Mouse (Mus musculus) C2C12 (cell line): ENCODE measurements around the gene Ldha. TPM values are rescaled to one million over a fixed set of nuclear protein-coding genes. Genes with fewer than 3 reads are reported as not detected.

Experiments used
- H3K27me3 ChIP-seq: one replicate; pipeline ENCODE4 v1.6.1; 2011; ENCODE audit not compliant: control insufficient read depth, insufficient read depth, insufficient read length
- H3K36me3 ChIP-seq: one replicate; pipeline ENCODE4 v1.6.1; 2011; ENCODE audit not compliant: control insufficient read depth, insufficient read depth
- H3K4me3 ChIP-seq: one replicate; pipeline ENCODE4 v1.5.1; 2011; ENCODE audit warnings: mild to moderate bottlenecking, control low read depth; ENCODE audit not compliant: poor library complexity, insufficient read depth, severe bottlenecking
- H3K79me2 ChIP-seq: one replicate; pipeline ENCODE4 v1.6.1; 2011; ENCODE audit not compliant: control insufficient read depth, insufficient read depth
- H3K79me3 ChIP-seq: one replicate; pipeline ENCODE4 v1.6.1; 2011; ENCODE audit warnings: low read depth, control low read depth
- H3ac ChIP-seq: one replicate; pipeline ENCODE3; 2011; ENCODE audit warnings: low read depth; ENCODE audit not compliant: control insufficient read depth, insufficient read length
- CEBPB ChIP-seq: IDR thresholded peaks from one replicate; pipeline ENCODE4 v1.6.1; 2011; ENCODE audit warnings: low read depth, mild to moderate bottlenecking, control low read depth, moderate library complexity
- CTCF ChIP-seq: IDR thresholded peaks from one replicate; pipeline ENCODE4 v1.5.1; 2011; ENCODE audit not compliant: control insufficient read depth, insufficient read depth, insufficient read length
- FOSL1 ChIP-seq: IDR thresholded peaks from one replicate; pipeline ENCODE4 v1.8.0; 2011; ENCODE audit warnings: mild to moderate bottlenecking, low read length; ENCODE audit not compliant: poor library complexity, insufficient read depth, severe bottlenecking
- MAX ChIP-seq: IDR thresholded peaks from one replicate; pipeline ENCODE4 v1.6.1; 2011; ENCODE audit warnings: mild to moderate bottlenecking, control low read depth
- MYOD1 ChIP-seq: IDR thresholded peaks from one replicate; pipeline ENCODE4 v1.6.1; 2011; ENCODE audit warnings: low read depth; ENCODE audit not compliant: control insufficient read depth, insufficient read length
- MYOG ChIP-seq: IDR thresholded peaks from one replicate; pipeline ENCODE4 v1.6.1; 2011; ENCODE audit not compliant: control insufficient read depth, insufficient read length; ENCODE audit errors: extremely low read depth
- USF1 ChIP-seq: IDR thresholded peaks from one replicate; pipeline ENCODE4 v1.6.1; 2011; ENCODE audit warnings: low read depth, mild to moderate bottlenecking, control low read depth, moderate library complexity
- polyA plus RNA-seq: library from polyadenylated mRNA; unstranded; fragments of >200 nt; fragmentation: generic; extraction: Trizol; gene quantifications from one replicate; pipeline ENCODE4 v1.2.1, GENCODE M21; 2012; ENCODE audit warnings: missing spikeins

Ldha gene
- polyA plus RNA-seq, 1 experiment = 2,062 TPM

GRCm38 (mm10) chr7:46839861-46840260, 1.4 kb upstream of the Ldha start:
- H3K79me2 ChIP-seq = no peaks in the 10 kb centered on the region
- no peaks in the 10 kb centered on the region for H3K36me3 ChIP-seq
- H3K27me3 ChIP-seq = no peaks in the 10 kb centered on the region
- TF ChIP-seq MYOG = no peak
- TF ChIP-seq USF1 = no peak
- no peak for TF ChIP-seq FOSL1
- TF ChIP-seq CEBPB = no peak
- TF ChIP-seq MAX = no peak
- TF ChIP-seq MYOD1 = no peak
- TF ChIP-seq CTCF = no peak
- H3ac ChIP-seq = no peak overlapping the region
- H3K79me3 ChIP-seq = no peaks in the 10 kb centered on the region
- H3K4me3 ChIP-seq = no peak overlapping the region

- no peak for TF ChIP-seq MAX
- TF ChIP-seq CTCF = no peak
- no peak for TF ChIP-seq MYOG
- TF ChIP-seq FOSL1 = no peak
- TF ChIP-seq MYOD1 = no peak
- no peak for TF ChIP-seq USF1
- TF ChIP-seq CEBPB = no peak
- H3K36me3 ChIP-seq = no peaks in the 10 kb centered on the region
- H3K79me3 ChIP-seq = no peaks in the 10 kb centered on the region
- H3K27me3 ChIP-seq = no peaks in the 10 kb centered on the region
- no peak overlapping the region for H3K4me3 ChIP-seq
- peaks cover 3% of the 10 kb centered on the region for H3K79me2 ChIP-seq
- H3ac ChIP-seq = no peak overlapping the region
Measured at GRCm38 (mm10) chr7:46840326-46840725, 949 bp upstream of the Ldha start.

- H3K4me3 ChIP-seq = no peak overlapping the region
- H3K79me2 ChIP-seq = peaks cover 23% of the 10 kb centered on the region
- H3ac ChIP-seq = no peak overlapping the region
- H3K79me3 ChIP-seq = peaks cover 15% of the 10 kb centered on the region
- H3K36me3 ChIP-seq = no peaks in the 10 kb centered on the region
- H3K27me3 ChIP-seq = no peaks in the 10 kb centered on the region
- TF ChIP-seq MAX (no peak), CTCF (no peak), CEBPB (no peak), MYOG (no peak), FOSL1 (no peak), MYOD1 (no peak), USF1 (no peak)
Measured at GRCm38 (mm10) chr7:46842278-46842677, 1.0 kb downstream of the Ldha start.

GRCm38 (mm10) chr7:46843576-46843975, 2.3 kb downstream of the Ldha start:
- peaks cover 27% of the 10 kb centered on the region for H3K79me3 ChIP-seq
- H3K27me3 ChIP-seq = no peaks in the 10 kb centered on the region
- H3ac ChIP-seq = no peak overlapping the region
- TF ChIP-seq CEBPB (no peak), MYOD1 (no peak), FOSL1 (no peak), CTCF (no peak), USF1 (no peak), MAX (no peak), MYOG (no peak)
- H3K36me3 ChIP-seq = peaks cover 12% of the 10 kb centered on the region
- no peak overlapping the region for H3K4me3 ChIP-seq
- peaks cover 36% of the 10 kb centered on the region for H3K79me2 ChIP-seq

GRCm38 (mm10) chr7:46845211-46845977, 4.1 kb downstream of the Ldha start:
- H3K36me3 ChIP-seq = peaks cover 29% of the 10 kb centered on the region
- peak overlapping the region; percentile 72 for H3K4me3 ChIP-seq
- TF ChIP-seq USF1 (peak; percentile 47), MYOD1 (no peak), MAX (peak; percentile 91)
- H3K27me3 ChIP-seq = no peaks in the 10 kb centered on the region
- peak overlapping the region; percentile 70 for H3ac ChIP-seq
- peaks cover 30% of the 10 kb centered on the region for H3K79me3 ChIP-seq
- H3K79me2 ChIP-seq = peaks cover 53% of the 10 kb centered on the region

GRCm38 (mm10) chr7:46845978-46846485, 4.8 kb downstream of the Ldha start:
- Histone ChIP-seq H3K4me3 (peak overlapping the region; percentile 72), H3K27me3 (no peaks in the 10 kb centered on the region), H3K36me3 (peaks cover 35% of the 10 kb centered on the region), H3K79me2 (peaks cover 53% of the 10 kb centered on the region), H3ac (peak overlapping the region; percentile 70), H3K79me3 (peaks cover 30% of the 10 kb centered on the region)
- TF ChIP-seq CTCF = no peak
- no peak for TF ChIP-seq MAX
- TF ChIP-seq CEBPB = no peak
- no peak for TF ChIP-seq FOSL1
- no peak for TF ChIP-seq MYOD1
- TF ChIP-seq MYOG = no peak
